Mouse (Mus musculus): ENCODE measurements around the gene Pced1b. TPM values are rescaled to one million over a fixed set of nuclear protein-coding genes. Genes with fewer than 3 reads are reported as not detected.
"Not testable (repeated sequence)": the region's sequence is repeated elsewhere in the genome, so short reads cannot be mapped to it uniquely, and the experiment has no call there.

Pced1b gene
- polyA plus RNA-seq, 2 experiments from 2014 or later = 55.6 to 62.1 TPM

DNA sequence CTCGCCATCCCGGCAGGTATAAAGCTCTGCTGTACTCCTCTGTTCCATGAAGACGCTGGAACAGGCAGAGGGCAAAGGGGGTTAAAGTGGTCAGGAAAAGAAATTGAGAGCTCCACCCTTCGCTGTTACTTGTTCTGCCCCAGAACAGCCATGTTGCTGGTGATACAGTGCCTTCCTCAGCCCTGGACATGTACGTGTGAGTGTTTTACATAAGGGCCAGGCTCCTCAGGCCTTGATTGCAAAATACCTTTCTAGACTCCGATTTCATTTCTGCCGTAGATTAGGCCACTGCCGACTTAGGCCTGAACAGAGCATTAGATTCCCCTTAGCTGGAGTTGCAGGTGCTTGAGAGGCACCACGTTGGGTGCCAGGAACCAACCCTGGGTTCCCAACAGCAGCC lies 97.0 kb downstream of the Pced1b start:
- no peak for ATAC-seq

DNA sequence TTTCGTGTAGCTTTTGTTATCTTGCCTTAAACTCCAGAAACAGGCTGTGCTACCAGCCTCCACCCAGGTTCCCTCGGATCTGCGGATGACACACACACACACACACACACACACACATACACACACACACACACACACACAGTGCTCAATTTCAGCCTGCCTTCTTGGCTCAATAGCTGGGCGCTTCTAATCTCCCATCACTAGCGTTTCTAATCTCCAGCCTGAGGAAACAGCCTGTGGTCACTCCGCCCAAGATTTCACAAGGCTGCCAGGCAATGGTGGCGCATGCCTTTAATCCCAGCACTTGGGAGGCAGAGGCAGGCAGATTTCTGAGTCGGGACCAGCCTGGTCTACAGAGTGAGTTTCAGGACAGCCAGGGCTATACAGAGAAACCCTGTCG lies 98.2 kb downstream of the Pced1b start:
- ATAC-seq = no peak

DNA sequence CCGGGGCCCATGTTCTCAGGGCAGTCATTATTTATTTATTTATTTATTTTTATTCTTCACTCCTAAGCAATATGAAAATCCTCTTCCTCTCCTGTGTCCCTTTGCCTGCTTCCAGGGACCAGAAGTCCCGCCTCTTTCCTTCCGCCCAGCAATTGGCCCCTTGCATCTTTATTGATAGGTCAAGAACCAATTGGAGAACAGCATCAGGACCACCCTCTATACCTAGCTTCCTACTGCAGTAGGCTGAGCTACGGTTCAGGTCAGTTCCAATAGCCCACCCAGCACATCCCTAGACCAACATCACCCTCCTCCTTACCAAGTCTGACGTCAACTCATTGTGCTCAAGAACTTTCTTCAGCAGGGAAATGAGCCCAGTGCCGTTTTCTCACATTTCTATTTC lies 99.0 kb downstream of the Pced1b start:
- ATAC-seq = no peak

- ATAC-seq = no peak
Measured at GRCm38 (mm10) chr15:97346413-97346812, 99.5 kb downstream of the Pced1b start.

GRCm38 (mm10) chr15:97346897-97347296 lies 100.0 kb downstream of the Pced1b start:
- ATAC-seq = no peak

- ATAC-seq = no peak
Measured at GRCm38 (mm10) chr15:97348566-97349315, 101.8 kb downstream of the Pced1b start.

DNA sequence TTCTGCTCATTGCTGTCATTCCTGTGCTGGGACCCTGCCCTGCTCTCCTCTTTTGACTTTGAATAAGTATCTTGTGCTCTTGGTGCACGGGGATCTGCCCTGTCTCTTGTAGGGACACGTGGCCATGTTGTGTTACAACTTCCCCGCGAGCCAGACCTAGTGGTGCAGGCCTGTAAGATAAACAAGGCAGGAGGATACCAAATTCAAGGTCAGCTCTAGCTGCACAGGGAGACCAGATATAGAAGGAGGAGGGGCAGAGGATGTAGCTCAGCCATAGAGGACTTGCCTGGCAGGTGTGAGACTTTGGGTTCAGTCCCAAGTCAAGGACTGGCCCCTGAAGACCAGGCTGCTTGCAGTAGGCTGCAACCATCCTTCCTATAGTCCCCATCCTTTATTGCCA lies 103.6 kb downstream of the Pced1b start:
- peak; percentile 33 for ATAC-seq

DNA sequence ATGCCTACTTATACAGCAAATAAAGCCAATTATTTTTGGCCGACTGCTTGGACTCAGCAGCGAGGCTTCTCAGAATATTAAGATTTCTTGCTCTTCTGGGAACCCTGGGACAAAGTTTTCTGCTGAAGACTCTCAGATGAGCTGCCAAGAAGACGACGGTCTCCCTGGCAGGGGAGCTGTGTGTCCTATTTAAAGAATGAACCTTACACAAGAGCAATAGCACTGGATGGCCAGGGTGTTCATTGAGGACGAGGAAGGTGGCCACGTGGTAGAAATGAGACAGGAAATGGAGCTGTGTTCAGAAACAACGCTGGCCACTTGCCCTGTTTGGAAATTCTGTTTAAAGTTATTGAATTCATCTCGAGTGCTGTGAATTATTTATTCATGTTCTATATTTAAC lies 104.1 kb downstream of the Pced1b start:
- ATAC-seq = peak; percentile 20

GRCm38 (mm10) chr15:97351681-97352080 lies 104.8 kb downstream of the Pced1b start:
- ATAC-seq = peak; percentile 18

DNA sequence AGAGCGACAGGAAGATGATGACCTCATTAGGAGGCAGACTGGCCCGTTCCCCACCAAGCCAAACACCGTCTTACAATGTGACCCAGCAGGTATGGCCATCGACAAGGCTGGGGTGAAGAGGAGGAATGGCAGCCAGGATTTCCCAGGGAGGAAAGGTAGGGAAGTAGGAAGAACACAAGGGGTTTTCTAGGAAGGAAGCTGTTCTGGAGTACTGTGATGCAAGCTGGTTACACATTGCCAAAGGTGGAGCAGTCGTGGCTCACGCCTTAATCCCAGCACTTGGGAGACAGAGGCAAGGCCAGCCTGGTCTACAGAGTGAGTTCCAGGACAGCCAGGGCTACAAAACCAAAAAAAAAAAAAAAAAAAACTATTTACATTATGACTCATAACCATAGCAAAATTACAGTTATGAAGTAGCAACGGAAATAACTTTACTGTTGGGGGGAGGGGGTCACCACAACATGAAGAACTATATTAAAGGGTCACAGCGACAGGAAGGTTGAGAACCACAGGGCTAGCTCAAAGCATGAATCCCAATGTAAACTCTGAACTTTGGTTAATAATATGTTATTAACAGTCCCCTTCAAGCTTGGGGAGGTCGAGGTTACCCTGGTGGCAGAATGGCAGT lies 108.9 kb downstream of the Pced1b start:
- peak; percentile 82 for ATAC-seq

GRCm38 (mm10) chr15:97357016-97357415 lies 110.1 kb downstream of the Pced1b start:
- no peak for ATAC-seq

GRCm38 (mm10) chr15:97360842-97361770 lies 114.2 kb downstream of the Pced1b start:
- ATAC-seq = peak; percentile 78

GRCm38 (mm10) chr15:97361771-97362171 lies 114.9 kb downstream of the Pced1b start:
- peak; percentile 72 for ATAC-seq

DNA sequence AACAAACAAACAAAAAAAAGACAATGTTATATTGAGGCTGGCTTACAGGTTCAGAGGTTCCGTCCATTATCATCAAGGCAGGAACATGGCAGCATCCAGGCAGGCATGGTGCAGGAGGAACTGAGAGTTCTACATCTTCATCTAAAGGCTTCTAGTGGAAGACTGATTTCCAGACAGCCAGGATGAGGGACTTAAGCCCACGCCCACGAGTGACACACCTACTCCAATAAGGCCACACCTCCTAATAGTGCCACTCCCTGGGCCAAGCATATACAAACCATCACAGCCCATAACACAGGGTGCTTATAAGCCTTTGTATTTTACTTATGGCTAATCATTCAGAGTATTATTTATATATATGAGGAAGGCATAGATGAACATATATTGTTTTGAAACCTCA lies 117.4 kb downstream of the Pced1b start:
- ATAC-seq = not testable (repeated sequence)

DNA sequence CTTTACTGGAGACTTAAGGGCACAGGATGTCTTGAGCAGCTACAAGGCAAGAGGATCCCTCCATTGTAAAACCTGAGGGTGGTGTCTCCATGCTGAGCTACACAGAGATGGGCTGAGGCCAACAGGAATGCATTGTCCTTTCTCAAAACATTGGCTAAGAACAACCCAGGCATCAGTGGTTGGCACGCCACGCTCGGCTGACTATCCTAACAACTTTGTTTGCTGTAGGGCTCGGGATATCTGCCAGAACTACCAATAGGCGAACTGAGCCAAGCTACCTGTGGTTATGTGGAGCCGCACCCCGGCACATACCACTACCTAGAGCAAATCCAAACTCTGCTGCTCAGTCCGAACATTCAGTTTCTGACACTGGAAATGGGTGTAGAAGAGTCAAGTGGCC lies 118.1 kb downstream of the Pced1b start:
- no peak for ATAC-seq

DNA sequence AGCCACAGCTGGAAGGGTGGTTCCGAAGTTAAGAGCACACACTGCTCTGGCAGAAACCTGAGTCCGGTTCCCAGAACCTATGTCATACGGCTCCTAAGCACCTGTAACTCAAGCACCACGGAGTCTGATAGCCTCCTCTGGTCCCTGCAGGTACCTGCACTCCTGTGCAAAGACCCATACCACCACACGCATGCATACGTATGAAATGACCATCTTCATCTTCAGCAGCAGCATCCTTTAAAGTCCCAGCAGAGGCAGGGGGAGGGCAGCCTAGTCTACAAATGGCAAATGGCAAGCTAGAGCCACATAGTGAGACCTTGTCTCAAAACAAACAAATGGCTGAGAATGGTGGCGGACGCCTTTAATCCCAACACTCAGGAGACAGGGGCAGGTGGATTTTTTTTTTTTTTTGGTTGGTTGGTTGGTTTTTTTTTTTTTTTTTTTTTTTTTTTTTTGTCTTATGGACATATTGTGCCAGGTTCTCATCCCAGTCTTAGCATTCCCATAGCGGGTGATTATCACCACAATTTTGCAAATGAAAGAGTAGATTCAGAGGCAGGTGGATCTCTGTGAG lies 121.2 kb downstream of the Pced1b start:
- ATAC-seq = no peak

- ATAC-seq = no peak
Measured at GRCm38 (mm10) chr15:97368631-97369030, 121.7 kb downstream of the Pced1b start.

GRCm38 (mm10) chr15:97369144-97369543 lies 122.2 kb downstream of the Pced1b start:
- no peak for ATAC-seq

DNA sequence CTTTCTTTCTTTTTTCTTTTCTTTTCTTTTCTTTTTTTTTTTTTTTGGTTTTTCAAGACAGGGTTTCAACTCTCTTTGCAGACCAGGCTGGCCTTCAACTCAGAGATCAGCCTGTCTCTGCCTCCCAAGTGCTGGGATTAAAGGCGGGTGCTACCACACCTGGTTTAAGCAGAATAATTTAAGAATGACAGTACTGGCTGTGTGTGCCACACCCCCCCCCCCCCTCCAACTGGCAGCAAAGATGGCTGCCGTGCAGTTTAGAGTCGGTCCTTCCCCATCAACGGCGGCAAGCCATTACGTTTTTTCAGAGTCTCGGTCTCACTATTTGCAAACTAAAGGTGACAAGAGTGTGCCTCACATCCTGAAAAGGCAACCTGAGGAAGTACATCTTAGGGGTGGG lies 124.0 kb downstream of the Pced1b start:
- no peak for ATAC-seq

- ATAC-seq = not testable (repeated sequence)
Measured at GRCm38 (mm10) chr15:97372043-97372442, 125.1 kb downstream of the Pced1b start.

DNA sequence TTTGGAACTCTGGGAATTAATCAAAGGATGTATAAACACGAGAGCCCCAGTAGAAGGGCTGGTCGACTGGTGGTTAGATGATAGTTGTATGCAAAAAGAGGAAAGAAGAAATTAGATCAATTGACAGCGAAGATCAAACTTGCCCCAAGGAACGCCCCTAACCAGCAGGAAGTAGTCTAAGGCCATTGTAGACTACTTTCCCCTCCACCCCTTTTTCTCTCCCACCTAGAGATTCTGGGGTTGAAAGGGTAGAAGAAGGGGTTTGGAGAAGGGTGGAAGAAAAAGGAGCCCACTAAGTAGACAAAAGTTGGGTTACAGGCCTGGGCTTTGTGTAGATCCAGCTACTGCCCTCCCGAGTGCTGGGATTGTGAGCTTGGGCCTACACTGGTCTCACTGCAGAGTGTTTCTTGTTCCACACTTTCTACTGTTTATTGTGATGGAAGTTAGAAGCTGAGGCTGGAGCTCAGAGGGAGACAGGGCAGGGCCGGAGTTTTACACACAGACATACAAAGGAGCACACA lies 125.8 kb downstream of the Pced1b start:
- peak; percentile 50 for ATAC-seq
